Mouse (Mus musculus): ENCODE results near the gene Cst9. TPM values are rescaled to one million over a fixed set of nuclear protein-coding genes. Genes with fewer than 3 reads are reported as not detected.

Cst9 gene
- polyA plus RNA-seq, 1 experiment = not detected

- DNase-seq (ENCODE audit: low read depth) = peak; percentile 9
- TF ChIP-seq CTCF (IDR thresholded peaks at IDR 0.05; ENCODE audit: borderline replicate concordance, extremely low read depth, insufficient read depth, insufficient read length) (no peak), POLR2A (IDR thresholded peaks at IDR 0.05; ENCODE audit: borderline replicate concordance, extremely low read depth, insufficient read depth, insufficient read length, poor library complexity, severe bottlenecking) (no peak)
These were observed 22.6 kb downstream of the Cst9 start for GRCm38 (mm10) chr2:148857506-148857905.

- no peak for DNase-seq (ENCODE audit: low read depth)
These were observed 26.0 kb downstream of the Cst9 start for GRCm38 (mm10) chr2:148860993-148861392.

DNA sequence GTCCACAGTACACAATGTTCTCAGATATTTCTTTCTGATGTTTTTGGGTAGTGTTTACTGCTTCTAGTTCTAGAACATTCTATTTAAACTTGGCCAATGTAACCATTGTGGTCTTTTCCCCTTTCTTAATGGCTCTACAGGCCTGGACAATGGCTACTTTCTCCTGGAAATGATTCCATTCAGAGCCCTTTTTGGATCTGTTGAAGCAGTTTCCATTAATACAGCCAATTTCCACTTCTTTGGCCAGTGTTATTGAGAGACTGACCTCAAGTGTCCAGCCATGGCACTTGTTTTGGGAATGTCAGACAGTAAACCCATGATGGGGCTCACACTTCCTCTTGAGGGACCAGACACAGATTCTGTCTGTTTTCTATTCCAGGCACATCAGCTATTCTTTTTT lies 26.7 kb downstream of the Cst9 start:
- DNase-seq (ENCODE audit: low read depth) = no peak

More at GRCm38 (mm10) chr2:148860993-148861392, 26.0 kb downstream of the Cst9 start:
- TF ChIP-seq POLR2A (IDR thresholded peaks at IDR 0.05; ENCODE audit: borderline replicate concordance, extremely low read depth, insufficient read depth, insufficient read length, poor library complexity, severe bottlenecking) (no peak), CTCF (IDR thresholded peaks at IDR 0.05; ENCODE audit: borderline replicate concordance, extremely low read depth, insufficient read depth, insufficient read length) (no peak)

DNA sequence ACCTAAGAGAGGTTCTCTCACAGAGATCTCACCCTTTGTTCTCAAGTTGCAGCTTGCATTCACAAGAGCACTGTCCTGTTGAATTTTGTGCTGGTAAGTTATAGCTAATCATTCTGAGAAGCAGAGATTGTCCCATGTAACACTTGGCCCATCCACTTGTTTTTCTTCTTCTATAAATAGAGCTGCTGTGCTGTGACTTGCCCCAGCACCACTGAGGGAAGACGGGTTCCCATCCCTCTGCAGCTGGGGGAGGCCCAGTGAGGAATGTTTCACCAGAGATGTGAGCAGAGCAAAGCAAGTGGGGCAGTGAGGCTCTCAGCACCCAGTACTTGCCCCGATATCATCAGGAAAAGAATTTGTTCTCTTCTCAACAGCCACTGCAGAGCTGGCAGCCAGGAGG lies 30.0 kb downstream of the Cst9 start, which contains the start of gene 9230104L09Rik:
Gene 9230104L09Rik, minus strand, starts transcription at position 73 of the 400 bp plus-strand sequence.
- no peak for DNase-seq (ENCODE audit: low read depth)
- TF ChIP-seq CTCF (IDR thresholded peaks at IDR 0.05; ENCODE audit: borderline replicate concordance, extremely low read depth, insufficient read depth, insufficient read length) (no peak), POLR2A (IDR thresholded peaks at IDR 0.05; ENCODE audit: borderline replicate concordance, extremely low read depth, insufficient read depth, insufficient read length, poor library complexity, severe bottlenecking) (no peak)

More for the DNA sequence above, 26.7 kb downstream of the Cst9 start:
- no peak for TF ChIP-seq POLR2A (IDR thresholded peaks at IDR 0.05; ENCODE audit: borderline replicate concordance, extremely low read depth, insufficient read depth, insufficient read length, poor library complexity, severe bottlenecking)
- TF ChIP-seq CTCF (IDR thresholded peaks at IDR 0.05; ENCODE audit: borderline replicate concordance, extremely low read depth, insufficient read depth, insufficient read length) = no peak

GRCm38 (mm10) chr2:148868959-148869358 lies 34.0 kb downstream of the Cst9 start:
- DNase-seq (ENCODE audit: low read depth) = no peak
- TF ChIP-seq CTCF (IDR thresholded peaks at IDR 0.05; ENCODE audit: borderline replicate concordance, extremely low read depth, insufficient read depth, insufficient read length) (no peak), POLR2A (IDR thresholded peaks at IDR 0.05; ENCODE audit: borderline replicate concordance, extremely low read depth, insufficient read depth, insufficient read length, poor library complexity, severe bottlenecking) (no peak)

DNA sequence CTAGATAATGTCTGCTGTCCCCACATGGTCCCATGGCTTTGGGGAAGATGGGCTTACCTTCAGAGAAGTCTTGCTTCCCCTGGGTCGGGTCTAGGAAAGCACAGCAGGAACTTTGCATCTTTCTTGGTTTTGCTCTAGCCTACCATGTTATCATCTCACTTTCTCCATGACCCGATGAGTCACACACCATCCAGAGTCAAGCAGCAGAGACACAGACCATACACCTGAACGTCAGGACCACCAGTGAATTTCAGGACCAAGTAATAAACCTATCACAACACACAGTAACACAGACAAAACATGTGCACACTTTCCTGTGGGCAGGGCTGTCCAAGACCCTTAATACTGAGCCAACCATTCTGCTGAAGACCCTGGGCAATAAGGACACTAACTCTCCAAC lies 35.6 kb downstream of the Cst9 start:
- DNase-seq (ENCODE audit: low read depth) = no peak
- TF ChIP-seq CTCF (IDR thresholded peaks at IDR 0.05; ENCODE audit: borderline replicate concordance, extremely low read depth, insufficient read depth, insufficient read length) (no peak), POLR2A (IDR thresholded peaks at IDR 0.05; ENCODE audit: borderline replicate concordance, extremely low read depth, insufficient read depth, insufficient read length, poor library complexity, severe bottlenecking) (no peak)

DNA sequence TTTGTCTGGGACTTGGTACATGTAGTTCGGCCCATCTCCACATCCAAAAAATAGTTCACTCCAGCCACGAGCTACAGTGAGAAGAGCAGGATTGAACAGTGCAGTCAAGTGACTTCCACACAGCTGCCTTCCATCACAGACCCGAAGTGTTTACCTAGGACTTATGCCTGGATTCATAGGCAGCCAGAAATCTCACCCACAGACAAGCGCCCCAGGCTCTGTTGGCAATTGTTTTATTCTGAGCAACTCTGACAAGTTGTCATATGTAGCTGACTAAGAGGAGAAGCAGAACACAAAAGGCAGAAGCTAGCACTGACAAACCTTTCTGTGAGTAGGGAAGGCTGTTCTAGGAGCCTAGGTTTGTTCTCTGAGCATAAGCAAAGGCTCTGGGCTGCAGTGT lies 37.9 kb downstream of the Cst9 start:
- no peak for DNase-seq (ENCODE audit: low read depth)
- no peak for TF ChIP-seq CTCF (IDR thresholded peaks at IDR 0.05; ENCODE audit: borderline replicate concordance, extremely low read depth, insufficient read depth, insufficient read length)
- TF ChIP-seq POLR2A (IDR thresholded peaks at IDR 0.05; ENCODE audit: borderline replicate concordance, extremely low read depth, insufficient read depth, insufficient read length, poor library complexity, severe bottlenecking) = no peak

DNA sequence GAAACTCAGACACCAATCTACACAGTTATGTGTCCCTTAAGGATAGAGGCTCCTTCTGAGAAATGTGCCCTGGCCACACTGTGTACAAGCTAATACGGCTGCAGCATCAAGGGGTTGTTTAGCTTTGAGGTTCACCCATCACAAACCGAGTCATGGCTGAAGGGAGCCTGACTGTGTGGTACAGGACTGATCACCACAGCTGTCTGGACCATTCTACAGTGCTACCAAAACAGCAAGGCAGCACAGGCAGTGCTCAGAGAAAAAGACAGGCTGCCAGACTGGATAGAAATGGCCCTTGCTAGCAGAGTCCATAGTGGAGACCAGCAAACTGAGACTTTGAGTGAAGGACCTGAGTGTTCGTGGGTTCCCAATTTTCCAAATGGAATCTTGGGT lies 39.3 kb downstream of the Cst9 start:
- TF ChIP-seq CTCF (IDR thresholded peaks at IDR 0.05; ENCODE audit: borderline replicate concordance, extremely low read depth, insufficient read depth, insufficient read length) (no peak), POLR2A (IDR thresholded peaks at IDR 0.05; ENCODE audit: borderline replicate concordance, extremely low read depth, insufficient read depth, insufficient read length, poor library complexity, severe bottlenecking) (no peak)
- DNase-seq (ENCODE audit: low read depth) = no peak

DNA sequence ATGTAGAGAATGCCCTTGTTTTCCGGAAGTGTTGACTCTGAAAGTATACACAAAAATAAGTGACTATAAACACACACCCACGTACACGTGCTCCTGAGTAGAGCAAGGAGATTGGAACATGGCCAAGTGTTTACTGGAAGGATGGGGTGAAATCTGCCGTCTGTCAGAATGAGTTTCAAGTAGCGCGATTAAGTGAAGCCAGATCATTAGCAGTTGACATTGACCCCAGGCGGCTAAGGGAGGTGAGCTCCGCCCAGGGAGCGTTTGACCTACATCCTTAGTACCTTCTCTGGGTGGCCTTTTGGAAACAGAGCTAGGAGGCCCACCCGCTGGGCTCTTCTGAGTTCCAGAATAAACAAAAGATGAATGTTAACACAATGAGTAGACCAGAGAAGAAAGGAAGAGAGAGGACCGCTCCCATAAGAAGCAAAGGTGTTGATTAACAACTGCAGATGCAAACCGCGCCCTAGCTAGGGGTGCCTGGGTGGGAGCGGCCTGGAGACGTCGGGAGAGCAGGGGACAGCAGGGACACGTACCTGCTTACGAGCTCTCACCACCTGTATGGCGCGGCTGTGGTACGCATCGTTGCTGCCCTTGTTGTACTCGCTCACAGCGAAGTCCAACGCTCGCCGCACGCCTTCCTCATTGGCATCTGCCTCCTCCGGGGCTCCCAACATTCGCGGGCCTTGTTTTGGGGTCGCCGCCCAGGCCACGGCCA lies 39.8 kb downstream of the Cst9 start:
- no peak for TF ChIP-seq POLR2A (IDR thresholded peaks at IDR 0.05; ENCODE audit: borderline replicate concordance, extremely low read depth, insufficient read depth, insufficient read length, poor library complexity, severe bottlenecking)
- no peak for TF ChIP-seq CTCF (IDR thresholded peaks at IDR 0.05; ENCODE audit: borderline replicate concordance, extremely low read depth, insufficient read depth, insufficient read length)
- peak; percentile 68 for DNase-seq (ENCODE audit: low read depth)

GRCm38 (mm10) chr2:148875335-148875811 lies 40.4 kb downstream of the Cst9 start, which contains the start of gene Cst3:
Gene Cst3 (minus strand): TSS chr2:148875692.
- peak; percentile 51; the same call in 1 of the 2 replicates for TF ChIP-seq POLR2A (IDR thresholded peaks at IDR 0.05; ENCODE audit: borderline replicate concordance, extremely low read depth, insufficient read depth, insufficient read length, poor library complexity, severe bottlenecking)
- TF ChIP-seq CTCF (IDR thresholded peaks at IDR 0.05; ENCODE audit: borderline replicate concordance, extremely low read depth, insufficient read depth, insufficient read length) = no peak
- DNase-seq (ENCODE audit: low read depth) = peak; percentile 96

GRCm38 (mm10) chr2:148877016-148877770 lies 42.2 kb downstream of the Cst9 start:
- no peak for DNase-seq (ENCODE audit: low read depth)
- TF ChIP-seq POLR2A (IDR thresholded peaks at IDR 0.05; ENCODE audit: borderline replicate concordance, extremely low read depth, insufficient read depth, insufficient read length, poor library complexity, severe bottlenecking) = no peak
- no peak for TF ChIP-seq CTCF (IDR thresholded peaks at IDR 0.05; ENCODE audit: borderline replicate concordance, extremely low read depth, insufficient read depth, insufficient read length)

Data from brain, embryonic 14.5 days (tissue).